Mouse (Mus musculus) NIH3T3 (cell line): ENCODE data around the gene Zc3h4.

ENCODE experiments used
- DNase-seq: peaks from one replicate; pipeline ENCODE4 v3.0.0-alpha.2; 2012; ENCODE audit warnings: low read depth

Zc3h4 gene

DNA sequence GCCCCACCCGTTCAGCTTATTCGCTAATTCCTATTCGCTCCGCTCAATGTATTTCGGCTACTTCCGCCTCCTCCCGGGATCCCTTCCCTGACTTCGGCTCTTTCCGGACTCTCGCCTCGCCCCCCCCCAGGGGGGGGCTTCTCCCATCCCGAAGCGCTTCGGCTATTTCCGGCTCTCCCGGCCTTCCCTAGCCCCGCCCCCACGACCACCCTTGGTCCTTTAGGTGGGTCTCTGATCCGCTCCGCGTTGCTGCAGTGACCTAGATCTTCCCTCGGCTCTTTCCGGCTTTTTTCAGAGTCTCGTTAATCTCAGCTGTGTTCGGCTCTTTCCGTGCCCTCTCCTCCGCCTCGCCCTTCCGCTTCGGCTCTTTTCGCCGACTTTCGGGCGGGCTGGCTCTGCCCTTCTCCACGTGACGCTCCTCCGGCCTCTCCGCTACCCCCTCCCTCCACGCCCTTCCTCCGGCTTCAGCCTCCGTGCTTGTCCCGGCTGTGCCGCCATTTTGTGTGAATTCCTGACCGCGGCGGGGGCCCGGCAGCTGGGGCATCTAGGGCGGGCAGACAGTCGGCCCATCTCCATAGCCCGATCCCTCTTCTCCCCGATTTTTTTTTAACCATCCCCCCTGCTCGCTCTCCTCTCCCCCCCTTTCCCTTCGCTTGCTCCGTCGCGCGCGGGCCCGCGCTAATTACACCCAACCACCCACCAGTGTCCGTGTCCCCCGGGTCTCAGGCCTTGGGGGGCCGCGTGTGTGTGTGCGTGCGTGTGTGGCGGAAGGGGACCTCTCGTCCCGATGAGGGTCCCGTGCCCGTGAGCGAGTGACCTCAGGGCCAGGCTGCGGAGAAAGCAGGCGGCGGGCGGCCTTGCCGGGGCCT, 656 bp upstream of the Zc3h4 start:
- DNase-seq = peak; percentile 99

GRCm38 (mm10) chr7:16401991-16402431, 1.3 kb downstream of the Zc3h4 start:
- DNase-seq = peak; percentile 63

DNA sequence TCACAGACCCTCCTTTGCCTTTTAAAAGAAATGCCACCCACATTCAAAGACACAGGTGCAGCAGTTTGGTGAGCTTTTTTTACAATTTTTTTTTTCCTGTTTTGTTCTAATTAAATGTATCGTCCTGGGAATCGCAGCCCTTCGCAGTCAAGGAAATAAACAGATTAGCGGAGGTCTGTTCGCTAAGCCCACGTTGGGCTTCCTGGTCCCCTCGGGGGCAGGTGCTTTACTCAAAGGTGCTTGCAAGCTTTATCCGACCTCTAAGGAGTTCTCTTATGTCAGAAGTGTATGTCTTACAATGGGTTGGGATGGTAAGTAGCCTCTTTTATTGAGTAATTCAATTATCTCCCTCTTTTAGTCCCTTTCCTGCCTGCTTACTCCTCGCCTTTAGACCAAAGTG, 1.7 kb downstream of the Zc3h4 start:
- DNase-seq = no peak

- peak; percentile 40 for DNase-seq
These were observed 2.5 kb downstream of the Zc3h4 start for GRCm38 (mm10) chr7:16402968-16403948.

DNA sequence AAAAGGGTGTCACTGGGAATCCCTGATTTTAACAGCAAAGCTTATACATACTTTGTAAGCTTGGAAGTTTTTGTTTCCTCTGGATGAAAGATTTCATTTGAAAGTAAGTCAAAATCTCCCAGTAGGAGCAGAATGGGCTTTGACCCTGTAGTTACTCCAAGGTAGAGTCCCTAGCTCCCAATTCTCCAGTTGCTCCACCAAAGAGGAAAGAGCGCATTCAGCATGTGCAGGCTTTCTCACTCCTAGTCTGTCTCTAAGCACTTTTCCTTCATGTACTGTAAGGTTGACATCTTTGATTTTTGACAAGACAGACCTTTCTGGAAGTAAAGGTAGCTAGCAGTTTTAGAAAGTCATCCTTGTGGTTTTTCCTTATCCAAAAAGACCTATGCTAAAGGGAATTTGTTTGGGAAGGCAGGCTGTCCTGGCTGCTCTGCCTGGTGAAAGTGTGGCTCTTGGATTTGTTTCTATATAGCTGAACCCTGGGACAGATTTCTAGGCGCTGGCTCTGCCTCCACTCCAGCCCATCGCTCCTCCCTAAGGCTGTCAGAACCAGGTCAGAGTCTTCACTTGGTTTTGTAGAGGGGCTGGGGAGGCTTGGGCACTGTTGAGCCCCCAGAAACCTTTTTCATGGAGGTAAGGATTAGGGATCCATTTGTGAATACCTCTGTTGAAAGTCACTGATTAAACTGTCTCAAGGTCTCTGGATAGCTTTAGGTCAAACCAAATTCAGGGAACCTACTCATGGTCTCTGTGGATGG, 3.8 kb downstream of the Zc3h4 start:
- DNase-seq = peak; percentile 18

- DNase-seq = peak; percentile 83
These were observed 4.4 kb downstream of the Zc3h4 start for GRCm38 (mm10) chr7:16405073-16405455.

DNA sequence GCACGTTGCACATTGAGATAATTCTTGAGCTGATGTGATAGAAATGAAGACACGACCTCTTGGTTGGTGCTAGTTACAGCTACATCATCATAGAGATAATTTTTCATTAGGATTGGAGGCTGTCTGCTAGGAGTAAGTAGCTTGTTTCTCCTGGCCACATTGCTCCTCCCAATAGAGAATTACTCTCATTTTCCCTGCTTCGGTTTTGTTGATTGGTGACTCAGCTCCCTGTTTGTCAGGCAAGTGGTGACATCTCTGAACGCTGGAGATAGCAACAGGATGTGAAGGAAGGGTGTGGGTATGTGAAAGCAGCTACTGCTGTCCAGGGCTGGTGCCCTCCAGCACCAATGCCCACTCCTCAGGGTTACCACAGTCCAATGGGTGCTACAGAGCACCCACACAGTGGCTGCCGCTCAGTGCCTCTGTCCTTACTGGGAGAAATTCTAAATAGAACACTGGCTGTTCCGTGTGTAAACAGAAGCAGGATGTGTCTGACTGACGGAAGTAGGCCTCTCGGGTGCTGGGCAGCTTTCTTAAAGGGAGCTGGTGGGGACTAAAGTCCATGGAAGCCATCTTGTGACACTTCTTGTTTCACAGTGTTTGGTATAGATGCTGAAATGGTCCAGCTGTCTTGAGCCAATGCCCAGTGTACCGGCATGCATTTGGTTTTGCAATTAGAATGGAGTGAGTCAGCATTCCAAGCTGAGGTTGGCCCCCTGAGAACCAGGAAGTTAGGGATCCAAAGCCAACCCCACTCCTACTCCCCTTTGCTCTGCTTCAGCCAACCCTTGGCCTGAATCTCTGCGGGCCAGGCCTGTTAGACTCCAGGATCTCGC, 5.0 kb downstream of the Zc3h4 start:
- peak; percentile 93 for DNase-seq

GRCm38 (mm10) chr7:16406978-16407377, 6.3 kb downstream of the Zc3h4 start:
- DNase-seq = no peak

DNA sequence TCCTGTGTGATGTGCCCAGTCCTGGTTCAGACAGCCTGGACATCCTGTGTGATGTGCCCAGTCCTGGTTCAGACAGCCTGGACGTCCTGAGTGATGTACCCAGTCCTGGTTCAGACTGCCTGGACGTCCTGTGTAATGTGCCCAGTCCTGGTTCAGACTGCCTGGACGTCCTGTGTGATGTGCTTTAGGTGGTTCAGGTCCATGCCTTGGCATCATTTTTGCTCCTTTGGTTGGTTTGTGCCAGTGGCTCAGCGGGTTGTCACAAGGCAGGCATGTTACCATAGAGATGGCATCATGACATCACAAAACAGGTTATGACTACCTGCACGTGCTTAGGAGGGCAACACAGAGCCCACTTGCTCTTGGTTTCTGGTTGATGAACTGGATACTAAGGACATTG, 10.4 kb downstream of the Zc3h4 start:
- DNase-seq = no peak

DNA sequence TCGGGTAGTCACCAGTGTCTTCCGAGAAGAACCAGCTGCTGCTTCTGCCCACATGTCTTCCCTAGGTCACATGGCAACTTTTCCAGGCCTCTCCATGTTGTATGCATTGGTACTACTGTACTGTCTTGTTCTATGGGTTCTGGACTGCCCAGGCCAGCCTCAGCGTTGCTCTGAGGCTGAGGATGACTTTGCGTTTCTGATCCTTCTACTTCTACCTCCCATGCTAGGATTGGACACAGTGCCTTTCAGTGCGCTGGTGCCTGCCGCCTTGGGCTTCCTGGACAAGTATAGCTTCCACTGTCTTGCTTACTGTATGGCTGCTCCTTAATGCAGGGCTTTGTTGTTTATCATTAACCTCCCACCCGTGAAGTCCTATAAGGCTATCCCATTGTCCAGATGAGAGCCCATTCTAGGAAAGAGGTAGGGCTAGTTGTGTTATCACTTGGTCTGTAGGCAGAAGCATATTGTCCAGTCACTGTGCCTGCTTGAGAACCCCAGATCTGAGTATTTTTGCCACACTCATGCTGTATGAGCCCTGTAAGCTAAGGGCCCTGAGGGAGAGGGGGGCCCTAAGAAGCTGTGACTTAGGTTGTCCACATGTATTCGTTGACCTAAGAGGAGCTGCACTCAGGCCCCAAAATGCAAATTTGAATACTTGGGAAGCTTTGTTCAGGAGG, 11.6 kb downstream of the Zc3h4 start:
- DNase-seq = no peak

DNA sequence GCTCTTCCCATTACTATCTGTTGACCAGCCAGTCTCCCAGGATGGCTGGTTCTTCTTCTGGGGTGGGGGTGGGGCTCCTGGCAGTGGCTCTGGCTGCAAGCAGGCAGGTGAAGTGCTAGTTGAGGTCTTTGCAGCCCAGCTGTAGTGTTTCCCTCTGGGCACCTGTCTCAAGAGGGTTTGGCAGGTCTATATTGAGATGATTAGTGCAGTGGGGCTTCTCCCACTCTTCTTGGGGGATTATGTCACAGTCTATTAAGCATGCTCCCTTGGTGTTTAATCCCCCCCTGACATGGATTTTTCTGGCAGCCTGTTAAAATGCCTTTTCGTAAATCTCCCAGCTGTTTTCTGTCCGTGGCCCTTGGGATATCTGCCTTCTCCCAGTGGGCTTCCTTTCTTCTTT, 12.2 kb downstream of the Zc3h4 start:
- DNase-seq = no peak

GRCm38 (mm10) chr7:16415426-16415825, 14.7 kb downstream of the Zc3h4 start:
- no peak for DNase-seq

DNA sequence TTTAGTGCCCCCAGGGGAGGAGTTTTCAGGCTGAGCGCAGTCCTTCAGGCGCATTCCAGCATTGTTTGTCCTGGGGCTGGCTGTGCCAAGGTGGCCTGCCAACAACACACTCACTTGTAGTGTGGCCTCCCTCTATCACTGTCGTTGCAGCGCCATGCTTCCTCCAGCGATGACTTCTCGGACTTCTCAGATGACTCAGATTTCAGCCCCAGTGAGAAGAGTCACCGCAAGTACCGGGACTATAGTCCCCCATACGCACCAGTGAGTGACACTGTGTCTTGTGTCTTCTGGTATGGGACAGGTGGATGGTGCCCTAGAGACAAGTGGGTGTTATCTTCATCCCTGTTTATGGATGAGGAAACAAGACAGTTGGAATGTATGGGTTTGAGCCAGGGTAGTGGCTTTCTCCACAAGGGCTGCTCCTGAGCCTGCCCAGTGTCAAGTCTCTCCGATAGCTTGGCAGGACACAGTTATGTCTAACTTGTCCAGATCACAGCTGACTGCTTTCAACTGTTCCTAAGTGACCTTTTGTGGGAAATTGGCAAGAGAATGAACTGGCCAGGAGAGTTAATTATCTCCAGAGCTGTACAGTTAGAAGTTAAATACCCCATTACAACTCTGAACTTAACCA, 16.5 kb downstream of the Zc3h4 start:
- DNase-seq = no peak

GRCm38 (mm10) chr7:16418713-16419112, 18.0 kb downstream of the Zc3h4 start:
- peak; percentile 74 for DNase-seq

DNA sequence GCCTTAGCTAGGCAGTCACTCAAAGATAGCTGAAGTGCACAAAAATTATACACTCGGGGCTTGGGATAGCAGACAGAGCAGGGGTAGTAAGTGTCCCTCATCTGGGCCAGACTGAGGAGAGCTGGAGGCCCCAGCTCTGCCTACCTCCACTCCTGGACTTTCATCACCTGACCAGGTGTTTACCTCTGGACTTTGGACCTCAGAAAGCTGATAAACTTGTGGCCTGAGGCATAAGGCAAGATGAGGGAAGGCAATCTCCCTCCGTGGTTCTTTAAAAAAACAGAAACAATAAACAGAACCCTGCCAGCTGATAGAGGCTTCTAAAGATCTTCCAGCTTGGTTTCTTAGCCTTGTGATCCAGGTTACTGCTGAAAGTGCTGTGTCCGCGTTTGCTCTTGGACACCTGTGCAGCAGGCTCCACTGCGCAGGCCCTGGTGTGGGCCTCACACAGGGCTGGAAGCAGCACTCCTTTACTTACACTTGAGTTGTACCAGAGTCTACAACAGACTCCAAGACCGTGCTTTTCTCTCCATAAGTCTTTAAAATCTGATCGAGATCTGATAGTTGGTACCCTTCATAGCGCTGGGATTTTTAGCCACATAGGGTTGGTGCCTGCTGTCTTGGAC, 19.9 kb downstream of the Zc3h4 start:
- no peak for DNase-seq

DNA sequence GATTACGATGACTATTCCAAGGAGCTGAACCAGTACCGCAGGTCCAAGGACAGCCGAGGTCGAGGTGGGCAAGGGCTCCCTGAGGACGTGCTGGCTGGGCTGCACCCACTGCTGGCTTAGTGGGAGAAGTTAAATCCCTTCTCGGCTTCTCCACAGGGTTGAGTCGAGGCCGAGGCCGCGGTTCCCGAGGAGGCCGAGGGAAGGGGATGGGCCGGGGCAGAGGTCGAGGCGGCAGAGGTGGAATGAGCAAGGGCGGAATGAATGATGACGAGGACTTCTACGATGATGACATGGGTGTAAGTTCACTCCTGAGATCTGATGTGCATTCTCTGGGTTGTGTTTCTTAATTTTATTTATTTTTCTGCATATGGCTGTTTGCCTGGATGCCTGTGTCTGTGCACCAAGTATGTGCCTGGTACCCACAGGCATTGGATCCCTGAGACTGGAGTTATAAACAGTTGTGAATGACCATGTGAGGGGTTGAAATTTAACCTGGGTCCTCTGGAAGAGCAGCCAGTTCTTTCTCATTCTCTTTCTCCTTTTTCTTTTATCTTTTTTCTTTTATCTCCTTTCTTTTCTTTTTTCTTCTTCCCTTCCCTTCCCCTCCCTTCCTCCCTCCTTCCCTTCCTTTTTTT, 21.6 kb downstream of the Zc3h4 start:
- DNase-seq = no peak

GRCm38 (mm10) chr7:16423731-16424130, 23.0 kb downstream of the Zc3h4 start:
- no peak for DNase-seq

DNA sequence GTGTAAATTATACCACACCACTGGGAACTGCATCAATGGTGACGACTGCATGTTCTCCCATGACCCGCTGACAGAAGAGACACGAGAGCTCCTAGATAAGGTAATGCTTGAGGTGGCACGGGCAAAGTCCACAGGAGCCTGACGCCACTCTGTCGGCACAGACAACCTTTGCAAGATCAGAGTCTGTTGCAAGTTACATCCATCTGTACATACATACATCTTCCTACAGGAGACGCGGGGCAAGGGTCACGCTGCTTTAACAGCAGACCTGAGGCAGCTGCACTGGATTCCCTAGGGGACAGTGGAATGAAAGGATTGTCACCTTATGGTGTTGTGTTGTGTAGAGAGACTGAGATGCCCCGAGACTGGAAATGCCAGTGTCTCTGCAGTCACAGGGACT, 25.0 kb downstream of the Zc3h4 start:
- DNase-seq = no peak

- peak; percentile 90 for DNase-seq
These were observed 25.5 kb downstream of the Zc3h4 start for GRCm38 (mm10) chr7:16426129-16426729.
